Mouse (Mus musculus) subcutaneous adipose tissue, adult 2 months (tissue): ENCODE results near the gene Hba-a2. TPM values are rescaled to one million over a fixed set of nuclear protein-coding genes. Genes with fewer than 3 reads are reported as not detected.

Experiments used
- polyA plus RNA-seq: library from polyadenylated mRNA; depleted of rRNA; stranded (reverse); fragments of >200 nt; gene quantifications from 2 replicates; pipeline ENCODE4 v1.2.3, GENCODE M21; 2012; ENCODE audit warnings: low replicate concordance; rRNA removed

Gene Hba-a2
- polyA plus RNA-seq, result 1,538 and 2,454 TPM in 2 replicates

GRCm38 (mm10) chr11:32296203-32296602 lies at the start of gene Hba-a2:
TSS of gene Hba-a2 (plus strand) at chr11:32296489.

GRCm38 (mm10) chr11:32267188-32267884 lies 29.0 kb upstream of the Hba-a2 start, which contains the start of gene Nprl3:
TSS of gene Nprl3 (minus strand) at chr11:32267707.

GRCm38 (mm10) chr11:32276347-32276746 lies 19.9 kb upstream of the Hba-a2 start, which contains the start of gene Hba-x:
TSS of gene Hba-x (plus strand) at chr11:32276400.

GRCm38 (mm10) chr11:32283091-32283777 lies 13.1 kb upstream of the Hba-a2 start, which contains the start of gene Hba-a1:
TSS of gene Hba-a1 (plus strand) at chr11:32283511.

GRCm38 (mm10) chr11:32286695-32287492 lies 9.4 kb upstream of the Hba-a2 start, which contains the start of gene Hbq1b:
TSS of gene Hbq1b (plus strand) at chr11:32286965.

GRCm38 (mm10) chr11:32299865-32300264 lies 3.6 kb downstream of the Hba-a2 start, which contains the start of gene Hbq1a:
TSS of gene Hbq1a (plus strand) at chr11:32300069.

Other genes starting within 250 kb of the Hba-a2 start
- gene Il9r, start 96.2 kb upstream of the Hba-a2 start, polyA plus RNA-seq, result 0.24 and 0.28 TPM in 2 replicates
- 20.6 and 25.6 TPM in 2 replicates for gene Snrnp25, start 91.1 kb upstream of the Hba-a2 start, polyA plus RNA-seq
- 143 and 170 TPM in 2 replicates for gene Rhbdf1, start 74.2 kb upstream of the Hba-a2 start, polyA plus RNA-seq
- gene Mpg, start 70.0 kb upstream of the Hba-a2 start, polyA plus RNA-seq, result 12.4 and 18.9 TPM in 2 replicates
- 119 and 138 TPM in 2 replicates for gene Nprl3, start 28.8 kb upstream of the Hba-a2 start, polyA plus RNA-seq
- not detected in 2 replicates for gene Hba-x, start 20.1 kb upstream of the Hba-a2 start, polyA plus RNA-seq
- 580 and 945 TPM in 2 replicates for gene Hba-a1, start 13.0 kb upstream of the Hba-a2 start, polyA plus RNA-seq
- gene Hbq1b, start 9.5 kb upstream of the Hba-a2 start, polyA plus RNA-seq, result 0.36 and 1.1 TPM in 2 replicates
- not detected in 2 replicates for gene Hbq1a, start 3.6 kb downstream of the Hba-a2 start, polyA plus RNA-seq
- gene Sh3pxd2b, start 51.3 kb downstream of the Hba-a2 start, polyA plus RNA-seq, result 23.2 and 58.2 TPM in 2 replicates
- gene Ubtd2, start 158.9 kb downstream of the Hba-a2 start, polyA plus RNA-seq, result 11.8 and 25.6 TPM in 2 replicates
- 0.18 and 0.49 TPM in 2 replicates for gene Efcab9, start 235.6 kb downstream of the Hba-a2 start, polyA plus RNA-seq
- gene Stk10, start 236.8 kb downstream of the Hba-a2 start, polyA plus RNA-seq, result 16.9 and 19.5 TPM in 2 replicates